Mouse (Mus musculus) liver, embryonic 11.5 days (tissue): ENCODE measurements around the gene Tnni3k. TPM values are rescaled to one million over a fixed set of nuclear protein-coding genes. Genes with fewer than 3 reads are reported as not detected.

Experiments used
- ATAC-seq: fragments of 200-750 bp; cut with Nextera tagmentation; replicated peaks from 2 replicates; pipeline ENCODE4 v1.8.0; 2017; ENCODE audit warnings: moderate number of reproducible peaks, mild to moderate bottlenecking, moderate TSS enrichment, moderate library complexity; ENCODE audit not compliant: low FRiP score
- DNase-seq: peaks from one replicate; pipeline ENCODE4 v3.0.0-alpha.2; 2017; ENCODE audit warnings: low spot score
- H3K27ac ChIP-seq: fragments of 300-500 bp; sonication (generic); 2 replicates; pipeline ENCODE4 v1.5.1; 2014; ENCODE audit warnings: mild to moderate bottlenecking, low read depth, low read length, control low read depth
- H3K27me3 ChIP-seq: fragments of 300-500 bp; sonication (generic); replicated peaks from 2 replicates; pipeline ENCODE4 v1.6.1; 2014; ENCODE audit warnings: low read length, mixed read lengths; ENCODE audit not compliant: control insufficient read depth, insufficient read depth
- H3K36me3 ChIP-seq: fragments of 300-500 bp; sonication (generic); 2 replicates; pipeline ENCODE4 v1.6.1; 2014; ENCODE audit warnings: mild to moderate bottlenecking, low read length, moderate library complexity, mixed read lengths; ENCODE audit not compliant: control insufficient read depth, insufficient read depth
- H3K4me1 ChIP-seq: fragments of 300-500 bp; sonication (generic); replicated peaks from 2 replicates; pipeline ENCODE4 v1.6.1; 2014; ENCODE audit warnings: low read length, mixed read lengths; ENCODE audit not compliant: control insufficient read depth, insufficient read depth
- H3K4me2 ChIP-seq: fragments of 300-500 bp; sonication (generic); 2 replicates; pipeline ENCODE4 v1.6.1; 2014; ENCODE audit warnings: mild to moderate bottlenecking, control low read depth, moderate library complexity
- H3K4me3 ChIP-seq: fragments of 300-500 bp; sonication (generic); 2 replicates; pipeline ENCODE4 v1.5.1; 2014; ENCODE audit warnings: low read depth, low read length, control low read depth
- H3K9ac ChIP-seq: fragments of 300-500 bp; sonication (generic); 2 replicates; pipeline ENCODE4 v1.6.1; 2014; ENCODE audit warnings: low read depth, low read length, control low read depth
- H3K9me3 ChIP-seq: fragments of 300-500 bp; sonication (generic); 2 replicates; pipeline ENCODE4 v1.6.1; 2016; ENCODE audit warnings: low read length, inconsistent platforms, mixed read lengths; ENCODE audit not compliant: control insufficient read depth
- WGBS: fragments of 180-500 bp; shearing (Covaris S2); extraction: QIAGEN DNeasy Blood & Tissue Kit; methylation state at CpG from one replicate; pipeline ENCODE4 v1.1.7; 2014; 5-methylcytosine and 5-hydroxymethylcytosine counted together
- polyA plus RNA-seq: library from polyadenylated mRNA; unstranded; fragments of >200 nt; fragmentation: Nextera tagmentation; extraction: Ambion mirVana; gene quantifications from 2 replicates; pipeline ENCODE4 v1.2.1, GENCODE M21; 2014

The Tnni3k gene
- polyA plus RNA-seq, 1 experiment from 2014 or later = 0.14 TPM

DNA sequence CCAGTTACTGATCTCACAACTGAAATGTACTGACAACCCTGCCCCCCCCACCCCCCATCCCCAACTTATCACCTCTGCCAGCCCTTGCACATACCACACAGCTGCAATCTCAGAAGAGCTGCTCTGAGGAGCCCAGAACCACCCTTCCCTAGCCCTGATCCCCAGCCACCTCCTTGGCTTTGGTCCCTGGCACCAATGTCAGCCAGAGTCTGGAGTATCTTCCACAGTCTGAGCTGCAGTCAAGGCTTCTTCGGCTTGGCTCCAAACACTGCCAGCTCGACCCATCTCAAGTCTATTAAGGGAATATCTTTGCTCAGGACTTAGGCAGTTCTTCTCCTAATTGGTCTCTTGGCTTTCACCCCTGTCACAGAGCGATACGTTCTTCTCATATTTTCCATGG is 261.6 kb downstream of the Tnni3k start:
- WGBS = 79% methylated on average over 4 of the region's 4 CpGs
- no peaks in the 10 kb centered on the region for H3K9me3 ChIP-seq
- no peak for ATAC-seq
- DNase-seq = no peak
- H3K27ac ChIP-seq = no peak overlapping the region
- no peak overlapping the region for H3K4me3 ChIP-seq
- no peak overlapping the region for H3K9ac ChIP-seq
- no peaks in the 10 kb centered on the region for H3K27me3 ChIP-seq
- H3K4me2 ChIP-seq = no peak overlapping the region
- H3K4me1 ChIP-seq = no peaks in the 10 kb centered on the region
- H3K36me3 ChIP-seq = no peaks in the 10 kb centered on the region

DNA sequence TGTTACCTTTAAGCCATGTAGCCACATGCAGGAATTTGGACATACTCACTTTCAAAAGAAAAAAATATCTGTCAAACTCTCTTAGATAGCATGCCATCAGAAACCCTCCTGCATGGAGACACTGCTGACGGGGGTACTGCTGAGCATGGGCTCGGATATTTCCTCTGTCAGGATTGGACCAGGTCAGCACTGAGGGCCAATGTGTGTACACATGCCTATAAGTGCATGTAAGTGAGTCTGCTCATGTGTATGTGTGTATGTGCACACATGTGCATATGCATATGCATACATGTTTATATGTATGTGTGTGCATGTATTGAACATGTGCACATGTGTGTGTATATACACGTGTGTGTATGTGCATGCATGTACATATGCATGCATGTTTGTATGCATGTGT is 267.6 kb downstream of the Tnni3k start:
- Histone ChIP-seq H3K9me3 (no peaks in the 10 kb centered on the region), H3K4me3 (no peak overlapping the region), H3K27ac (no peak overlapping the region), H3K27me3 (no peaks in the 10 kb centered on the region), H3K4me1 (no peaks in the 10 kb centered on the region), H3K4me2 (no peak overlapping the region), H3K36me3 (no peaks in the 10 kb centered on the region), H3K9ac (no peak overlapping the region)
- ATAC-seq (no peak), DNase-seq (no peak)
- 71% methylated on average over 3 of the region's 3 CpGs for whole genome bisulfite sequencing

GRCm38 (mm10) chr3:154786354-154786753 is 268.9 kb downstream of the Tnni3k start:
- Histone ChIP-seq H3K27ac (no peak overlapping the region), H3K9ac (no peak overlapping the region), H3K4me1 (no peaks in the 10 kb centered on the region), H3K27me3 (no peaks in the 10 kb centered on the region), H3K4me3 (no peak overlapping the region), H3K9me3 (no peaks in the 10 kb centered on the region), H3K36me3 (no peaks in the 10 kb centered on the region), H3K4me2 (no peak overlapping the region)
- 87% methylated on average over 9 of the region's 9 CpGs for WGBS
- no peak for DNase-seq
- no peak for ATAC-seq

DNA sequence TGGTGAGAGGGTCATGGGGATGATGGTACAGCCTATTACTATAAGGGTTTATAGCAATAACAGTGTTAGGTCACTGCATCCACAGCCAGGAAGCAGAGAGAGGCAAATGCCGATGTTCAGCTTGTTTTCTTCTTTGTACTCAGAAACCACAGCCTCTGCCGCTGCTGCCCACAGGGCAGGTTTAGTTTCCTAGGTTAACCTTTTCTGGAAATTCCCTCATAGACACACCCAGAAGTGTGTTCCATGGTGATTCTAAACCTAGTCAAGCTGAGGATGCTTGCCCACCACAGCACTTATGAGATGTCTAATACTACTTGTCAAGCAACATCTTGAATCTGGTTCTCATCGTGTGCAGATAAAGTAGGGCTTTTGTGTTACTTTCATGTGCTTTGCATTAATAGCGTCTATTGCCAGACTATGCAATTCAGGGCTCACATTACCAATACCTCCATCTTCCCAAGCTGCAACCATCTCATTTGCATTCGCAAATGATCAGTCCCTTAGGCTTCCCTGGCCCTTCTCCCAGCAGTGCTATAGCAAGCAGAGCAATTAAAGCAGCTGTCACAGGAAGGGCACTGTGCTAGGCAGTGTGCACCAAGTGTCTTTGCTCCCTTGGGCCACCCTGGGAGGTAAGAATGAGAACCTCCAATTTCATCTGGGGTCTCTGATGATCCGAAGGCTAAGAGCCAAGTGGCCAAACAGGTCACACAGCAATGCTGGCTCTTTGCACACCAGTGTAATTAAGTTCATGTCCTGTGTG is 276.2 kb downstream of the Tnni3k start:
- Histone ChIP-seq H3K27ac (no peak overlapping the region), H3K36me3 (no peaks in the 10 kb centered on the region), H3K9ac (no peak overlapping the region), H3K4me1 (no peaks in the 10 kb centered on the region), H3K27me3 (no peaks in the 10 kb centered on the region), H3K4me3 (no peak overlapping the region), H3K9me3 (no peaks in the 10 kb centered on the region), H3K4me2 (no peak overlapping the region)
- DNase-seq = no peak
- WGBS = 64% methylated on average over 6 of the region's 6 CpGs
- no peak for ATAC-seq

GRCm38 (mm10) chr3:154771651-154772050 is 283.6 kb downstream of the Tnni3k start:
- no peak for DNase-seq
- Histone ChIP-seq H3K27me3 (no peaks in the 10 kb centered on the region), H3K9me3 (no peaks in the 10 kb centered on the region), H3K9ac (no peak overlapping the region), H3K27ac (no peak overlapping the region), H3K36me3 (no peaks in the 10 kb centered on the region), H3K4me3 (no peak overlapping the region), H3K4me2 (no peak overlapping the region), H3K4me1 (no peaks in the 10 kb centered on the region)
- ATAC-seq = no peak
- WGBS = 77% methylated on average over 2 of the region's 2 CpGs

DNA sequence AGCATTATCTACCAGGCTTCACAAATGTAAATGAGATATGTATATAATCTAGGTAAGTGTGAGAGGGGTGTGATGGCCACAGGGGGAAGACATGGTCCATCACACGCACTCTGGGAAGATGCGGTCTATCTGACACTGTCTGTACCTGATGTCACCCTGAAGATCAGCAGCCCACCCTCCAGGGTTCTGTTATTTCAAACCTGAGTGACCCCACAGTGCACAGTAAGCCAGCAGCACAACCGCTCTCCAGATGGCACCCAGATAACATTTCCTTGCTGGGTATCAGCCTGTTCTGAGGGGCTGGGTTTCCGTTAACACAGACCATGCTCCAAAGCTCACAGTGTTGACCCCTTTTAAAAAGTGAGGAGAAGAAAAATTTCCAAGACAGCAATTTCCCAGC is 288.9 kb downstream of the Tnni3k start:
- DNase-seq = no peak
- Histone ChIP-seq H3K27me3 (no peaks in the 10 kb centered on the region), H3K9ac (no peak overlapping the region), H3K36me3 (no peaks in the 10 kb centered on the region), H3K4me2 (no peak overlapping the region), H3K9me3 (no peaks in the 10 kb centered on the region), H3K4me1 (no peaks in the 10 kb centered on the region), H3K27ac (no peak overlapping the region), H3K4me3 (no peak overlapping the region)
- WGBS = 75% methylated on average over 4 of the region's 4 CpGs
- no peak for ATAC-seq

GRCm38 (mm10) chr3:154764115-154764514 is 291.1 kb downstream of the Tnni3k start:
- Histone ChIP-seq H3K36me3 (no peaks in the 10 kb centered on the region), H3K4me1 (no peaks in the 10 kb centered on the region), H3K27me3 (no peaks in the 10 kb centered on the region), H3K27ac (no peak overlapping the region), H3K9ac (no peak overlapping the region), H3K4me2 (no peak overlapping the region), H3K9me3 (no peaks in the 10 kb centered on the region), H3K4me3 (no peak overlapping the region)
- DNase-seq = no peak
- ATAC-seq = no peak; the same call in 1 of the 2 replicates
- WGBS = 75% methylated on average over 7 of the region's 7 CpGs

- H3K4me2 ChIP-seq = no peak overlapping the region
- WGBS = 66% methylated on average over 9 of the region's 9 CpGs
- H3K9ac ChIP-seq = no peak overlapping the region
- H3K27ac ChIP-seq = no peak overlapping the region
- H3K27me3 ChIP-seq = no peaks in the 10 kb centered on the region
- H3K4me3 ChIP-seq = no peak overlapping the region
- H3K36me3 ChIP-seq = no peaks in the 10 kb centered on the region
- no peaks in the 10 kb centered on the region for H3K9me3 ChIP-seq
- no peaks in the 10 kb centered on the region for H3K4me1 ChIP-seq
- ATAC-seq (no peak), DNase-seq (no peak)
These were observed 291.8 kb downstream of the Tnni3k start for GRCm38 (mm10) chr3:154763374-154763773.

- no peaks in the 10 kb centered on the region for H3K9me3 ChIP-seq
- no peak for DNase-seq
- H3K36me3 ChIP-seq = no peaks in the 10 kb centered on the region
These were observed 294.1 kb downstream of the Tnni3k start for GRCm38 (mm10) chr3:154761108-154761507.

More at GRCm38 (mm10) chr3:154761108-154761507, 294.1 kb downstream of the Tnni3k start:
- no peaks in the 10 kb centered on the region for H3K27me3 ChIP-seq
- H3K4me2 ChIP-seq = no peak overlapping the region
- ATAC-seq = no peak
- no peak overlapping the region for H3K9ac ChIP-seq
- WGBS = 69% methylated on average over 3 of the region's 3 CpGs
- no peaks in the 10 kb centered on the region for H3K4me1 ChIP-seq
- no peak overlapping the region for H3K27ac ChIP-seq
- H3K4me3 ChIP-seq = no peak overlapping the region
